Mouse (Mus musculus) stomach, postnatal 0 days (tissue): ENCODE measurements around the gene Lgals8.

Experiments used
- CTCF ChIP-seq: IDR thresholded peaks from 2 replicates; pipeline ENCODE4 v1.5.1; 2016; ENCODE audit warnings: antibody characterized with exemption, low read depth, mild to moderate bottlenecking, moderate library complexity
- EP300 ChIP-seq: optimal IDR thresholded peaks from 2 replicates; pipeline ENCODE3; 2016; ENCODE audit warnings: antibody characterized with exemption

- TF ChIP-seq CTCF: no peak; the same call in 1 of the 2 replicates
- no peak for TF ChIP-seq EP300
These were observed 3.6 kb downstream of the Lgals8 start for GRCm38 (mm10) chr13:12460881-12461729.
